Mouse (Mus musculus) frontal cortex, postnatal 10 days (tissue): Measurements from ENCODE around the gene Btbd6.

Source experiments
- DNase-seq, 2 experiments: peaks; one replicate each; pipeline ENCODE4 v3.0.0; 2022; ENCODE audit warnings: low spot score in 2 of 2, mixed read lengths in 1 of 2

The Btbd6 gene

GRCm38 (mm10) chr12:113004993-113005392 is 28.7 kb downstream of the Btbd6 start:
- peak in 1 of 2 experiments; percentile 58 for DNase-seq

GRCm38 (mm10) chr12:113011702-113012360 is 35.5 kb downstream of the Btbd6 start:
- no peak for DNase-seq

GRCm38 (mm10) chr12:113012443-113012842 is 36.2 kb downstream of the Btbd6 start:
- DNase-seq: no peak

- DNase-seq: peak; percentile 44
Observed at GRCm38 (mm10) chr12:113013021-113013491, 36.8 kb downstream of the Btbd6 start.

GRCm38 (mm10) chr12:113013604-113014558 is 37.6 kb downstream of the Btbd6 start, which contains the start of gene Pacs2:
TSS of gene Pacs2 (plus strand) at chr12:113014508.
- peak; percentile 81 to 90 for DNase-seq

GRCm38 (mm10) chr12:113014561-113015556 is 38.6 kb downstream of the Btbd6 start:
- peak in 1 of 2 experiments; percentile 36 for DNase-seq

- no peak for DNase-seq
Observed at GRCm38 (mm10) chr12:113015956-113016355, 39.7 kb downstream of the Btbd6 start.

GRCm38 (mm10) chr12:113016976-113017375 is 40.7 kb downstream of the Btbd6 start:
- DNase-seq: peak; percentile 55 to 57

- DNase-seq: no peak
Observed at GRCm38 (mm10) chr12:113017429-113017984, 41.2 kb downstream of the Btbd6 start.

- no peak for DNase-seq
Observed at GRCm38 (mm10) chr12:113018763-113019162, 42.5 kb downstream of the Btbd6 start.

GRCm38 (mm10) chr12:113021488-113021887 is 45.2 kb downstream of the Btbd6 start:
- DNase-seq: no peak

GRCm38 (mm10) chr12:113023082-113023481 is 46.8 kb downstream of the Btbd6 start:
- no peak for DNase-seq

GRCm38 (mm10) chr12:113026557-113026956 is 50.3 kb downstream of the Btbd6 start:
- DNase-seq: no peak

GRCm38 (mm10) chr12:113027495-113027894 is 51.2 kb downstream of the Btbd6 start:
- DNase-seq: no peak

GRCm38 (mm10) chr12:113028067-113028466 is 51.8 kb downstream of the Btbd6 start:
- no peak for DNase-seq
